Mouse (Mus musculus) brain, adult 2 months (tissue): ENCODE measurements around the gene Tbc1d8b.
"Not testable (repeated sequence)": the region's sequence is repeated elsewhere in the genome, so short reads cannot be mapped to it uniquely, and the experiment has no call there.

Source experiments
- DNase-seq: peaks from one replicate; pipeline ENCODE4 v3.0.0; 2011; ENCODE audit warnings: low read depth, low spot score

The Tbc1d8b gene

GRCm38 (mm10) chrX:139684775-139685695 lies at the start of gene Tbc1d8b:
Gene Tbc1d8b (plus strand): TSS chrX:139684996.
- DNase-seq, result peak; percentile 96

GRCm38 (mm10) chrX:139639744-139640143 lies 45.1 kb upstream of the Tbc1d8b start:
- no peak for DNase-seq

GRCm38 (mm10) chrX:139640418-139640817 lies 44.4 kb upstream of the Tbc1d8b start:
- no peak for DNase-seq

- DNase-seq, result no peak
Observed at GRCm38 (mm10) chrX:139652226-139652625, 32.6 kb upstream of the Tbc1d8b start.

GRCm38 (mm10) chrX:139653292-139653691 lies 31.5 kb upstream of the Tbc1d8b start:
- no peak for DNase-seq

- no peak for DNase-seq
Observed at GRCm38 (mm10) chrX:139654350-139655063, 30.3 kb upstream of the Tbc1d8b start.

GRCm38 (mm10) chrX:139662111-139662510 lies 22.7 kb upstream of the Tbc1d8b start:
- no peak for DNase-seq

GRCm38 (mm10) chrX:139665829-139666228 lies 19.0 kb upstream of the Tbc1d8b start:
- DNase-seq, result peak; percentile 32

GRCm38 (mm10) chrX:139684410-139684774 lies 404 bp upstream of the Tbc1d8b start:
- DNase-seq, result peak; percentile 8

- DNase-seq, result no peak
Observed at GRCm38 (mm10) chrX:139714381-139714780, 29.6 kb downstream of the Tbc1d8b start, which contains the start of gene Gm15013. Gene Gm15013 (minus strand): TSS chrX:139714481.

GRCm38 (mm10) chrX:139722350-139722749 lies 37.6 kb downstream of the Tbc1d8b start:
- DNase-seq, result no peak

GRCm38 (mm10) chrX:139730541-139730940 lies 45.7 kb downstream of the Tbc1d8b start:
- DNase-seq, result no peak

GRCm38 (mm10) chrX:139737066-139737465 lies 52.3 kb downstream of the Tbc1d8b start:
- DNase-seq, result no peak

GRCm38 (mm10) chrX:139751855-139752254 lies 67.1 kb downstream of the Tbc1d8b start:
- peak; percentile 67 for DNase-seq

- not testable (repeated sequence) for DNase-seq
Observed at GRCm38 (mm10) chrX:139758634-139759033, 73.8 kb downstream of the Tbc1d8b start.

- DNase-seq, result peak; percentile 61
Observed at GRCm38 (mm10) chrX:139762546-139762945, 77.8 kb downstream of the Tbc1d8b start.

- peak; percentile 4 for DNase-seq
Observed at GRCm38 (mm10) chrX:139769975-139770637, 85.3 kb downstream of the Tbc1d8b start.

- peak; percentile 67 for DNase-seq
Observed at GRCm38 (mm10) chrX:139774309-139775083, 89.7 kb downstream of the Tbc1d8b start.

GRCm38 (mm10) chrX:139775084-139775612 lies 90.4 kb downstream of the Tbc1d8b start:
- no peak for DNase-seq

- DNase-seq, result no peak
Observed at GRCm38 (mm10) chrX:139777357-139777756, 92.6 kb downstream of the Tbc1d8b start.

GRCm38 (mm10) chrX:139778886-139779285 lies 94.1 kb downstream of the Tbc1d8b start:
- DNase-seq, result no peak
